Mouse (Mus musculus): Measurements from ENCODE around the gene Gm33543. TPM values are rescaled to one million over a fixed set of nuclear protein-coding genes. Genes with fewer than 3 reads are reported as not detected.
A peak's percentile ranks its signal among the peaks of the same experiment; 100 is the strongest.

The Gm33543 gene
- polyA plus RNA-seq, 1 experiment from 2014 or later, result 0.19 TPM

- Histone ChIP-seq H3K27me3 (ENCODE audit: insufficient read depth, low read length) (no peaks in the 10 kb centered on the region), H3K36me3 (ENCODE audit: insufficient read depth, low read length) (no peaks in the 10 kb centered on the region), H3K4me3 (ENCODE audit: low read length) (no peak overlapping the region), H3K9me3 (ENCODE audit: low read length) (no peaks in the 10 kb centered on the region), H3K27ac (ENCODE audit: low read length) (no peak overlapping the region), H3K9ac (replicated peaks; ENCODE audit: low read length) (no peak overlapping the region), H3K4me2 (replicated peaks; ENCODE audit: low read depth, low read length) (no peak overlapping the region), H3K4me1 (ENCODE audit: insufficient read depth, low read length) (peaks cover 6% of the 10 kb centered on the region; the same call in 1 of the 2 replicates)
- no peak for ATAC-seq (ENCODE audit: low FRiP score, low TSS enrichment)
- WGBS, result 81% methylated on average over 3 of the region's 3 CpGs
Measured at GRCm38 (mm10) chr10:95839803-95840202, 2.9 kb downstream of the Gm33543 start.

- no peak overlapping the region for H3K9ac ChIP-seq (replicated peaks; ENCODE audit: low read length)
- H3K27me3 ChIP-seq (ENCODE audit: insufficient read depth, low read length), result no peaks in the 10 kb centered on the region
- no peaks in the 10 kb centered on the region for H3K36me3 ChIP-seq (ENCODE audit: insufficient read depth, low read length)
- 88% methylated on average over 4 of the region's 4 CpGs for WGBS
- no peak overlapping the region for H3K27ac ChIP-seq (ENCODE audit: low read length)
- no peak overlapping the region for H3K4me2 ChIP-seq (replicated peaks; ENCODE audit: low read depth, low read length)
- H3K4me3 ChIP-seq (ENCODE audit: low read length), result no peak overlapping the region
- H3K4me1 ChIP-seq (ENCODE audit: insufficient read depth, low read length), result peaks cover 6% of the 10 kb centered on the region; the same call in 1 of the 2 replicates
- H3K9me3 ChIP-seq (ENCODE audit: low read length), result no peaks in the 10 kb centered on the region
- ATAC-seq (ENCODE audit: low FRiP score, low TSS enrichment), result no peak
Measured at GRCm38 (mm10) chr10:95839036-95839435, 3.7 kb downstream of the Gm33543 start.

GRCm38 (mm10) chr10:95836530-95837264 lies 6.0 kb downstream of the Gm33543 start:
- Histone ChIP-seq H3K36me3 (ENCODE audit: insufficient read depth, low read length) (no peaks in the 10 kb centered on the region), H3K27me3 (ENCODE audit: insufficient read depth, low read length) (no peaks in the 10 kb centered on the region), H3K9me3 (ENCODE audit: low read length) (no peaks in the 10 kb centered on the region), H3K4me2 (replicated peaks; ENCODE audit: low read depth, low read length) (no peak overlapping the region), H3K4me3 (ENCODE audit: low read length) (no peak overlapping the region), H3K4me1 (ENCODE audit: insufficient read depth, low read length) (no peaks in the 10 kb centered on the region), H3K27ac (ENCODE audit: low read length) (no peak overlapping the region), H3K9ac (replicated peaks; ENCODE audit: low read length) (no peak overlapping the region)
- 67% methylated on average over 9 of the region's 9 CpGs for WGBS
- no peak for ATAC-seq (ENCODE audit: low FRiP score, low TSS enrichment)

GRCm38 (mm10) chr10:95830891-95831290 lies 11.8 kb downstream of the Gm33543 start:
- no peaks in the 10 kb centered on the region for H3K36me3 ChIP-seq (ENCODE audit: insufficient read depth, low read length)
- H3K4me3 ChIP-seq (ENCODE audit: low read length), result no peak overlapping the region
- H3K27ac ChIP-seq (ENCODE audit: low read length), result no peak overlapping the region
- no peak overlapping the region for H3K4me2 ChIP-seq (replicated peaks; ENCODE audit: low read depth, low read length)
- WGBS, result 72% methylated on average over 5 of the region's 5 CpGs
- H3K9me3 ChIP-seq (ENCODE audit: low read length), result no peaks in the 10 kb centered on the region
- ATAC-seq (ENCODE audit: low FRiP score, low TSS enrichment), result no peak
- no peaks in the 10 kb centered on the region for H3K4me1 ChIP-seq (ENCODE audit: insufficient read depth, low read length)
- H3K27me3 ChIP-seq (ENCODE audit: insufficient read depth, low read length), result no peaks in the 10 kb centered on the region
- H3K9ac ChIP-seq (replicated peaks; ENCODE audit: low read length), result no peak overlapping the region

GRCm38 (mm10) chr10:95829471-95829870 lies 13.3 kb downstream of the Gm33543 start:
- Histone ChIP-seq H3K9me3 (ENCODE audit: low read length) (no peaks in the 10 kb centered on the region), H3K27me3 (ENCODE audit: insufficient read depth, low read length) (no peaks in the 10 kb centered on the region), H3K4me1 (ENCODE audit: insufficient read depth, low read length) (no peaks in the 10 kb centered on the region), H3K27ac (ENCODE audit: low read length) (no peak overlapping the region), H3K36me3 (ENCODE audit: insufficient read depth, low read length) (no peaks in the 10 kb centered on the region), H3K4me3 (ENCODE audit: low read length) (no peak overlapping the region), H3K9ac (replicated peaks; ENCODE audit: low read length) (no peak overlapping the region), H3K4me2 (replicated peaks; ENCODE audit: low read depth, low read length) (no peak overlapping the region)
- no peak for ATAC-seq (ENCODE audit: low FRiP score, low TSS enrichment)

- no peak for ATAC-seq (ENCODE audit: low FRiP score, low TSS enrichment)
- Histone ChIP-seq H3K27ac (ENCODE audit: low read length) (no peak overlapping the region), H3K9ac (replicated peaks; ENCODE audit: low read length) (no peak overlapping the region), H3K4me1 (ENCODE audit: insufficient read depth, low read length) (no peaks in the 10 kb centered on the region), H3K4me2 (replicated peaks; ENCODE audit: low read depth, low read length) (no peak overlapping the region), H3K27me3 (ENCODE audit: insufficient read depth, low read length) (no peaks in the 10 kb centered on the region), H3K9me3 (ENCODE audit: low read length) (no peaks in the 10 kb centered on the region), H3K36me3 (ENCODE audit: insufficient read depth, low read length) (no peaks in the 10 kb centered on the region), H3K4me3 (ENCODE audit: low read length) (no peak overlapping the region)
- 63% methylated on average over 5 of the region's 5 CpGs for WGBS
Measured at GRCm38 (mm10) chr10:95828374-95828773, 14.4 kb downstream of the Gm33543 start.

- no peaks in the 10 kb centered on the region for H3K27me3 ChIP-seq (ENCODE audit: insufficient read depth, low read length)
- H3K36me3 ChIP-seq (ENCODE audit: insufficient read depth, low read length), result no peaks in the 10 kb centered on the region
- H3K4me1 ChIP-seq (ENCODE audit: insufficient read depth, low read length), result no peaks in the 10 kb centered on the region
- ATAC-seq (ENCODE audit: low FRiP score, low TSS enrichment), result 0 out of 2 replicates have a peak, but pooled peaks have one; percentile 35
- no peak overlapping the region for H3K4me3 ChIP-seq (ENCODE audit: low read length)
- WGBS, result 21% methylated on average over 3 of the region's 3 CpGs
- no peak overlapping the region for H3K4me2 ChIP-seq (replicated peaks; ENCODE audit: low read depth, low read length)
- H3K9me3 ChIP-seq (ENCODE audit: low read length), result no peaks in the 10 kb centered on the region
- H3K27ac ChIP-seq (ENCODE audit: low read length), result no peak overlapping the region
- H3K9ac ChIP-seq (replicated peaks; ENCODE audit: low read length), result no peak overlapping the region
Measured at GRCm38 (mm10) chr10:95825651-95826050, 17.1 kb downstream of the Gm33543 start.

- Histone ChIP-seq H3K36me3 (ENCODE audit: insufficient read depth, low read length) (no peaks in the 10 kb centered on the region), H3K4me1 (ENCODE audit: insufficient read depth, low read length) (peaks cover 7% of the 10 kb centered on the region; the same call in 1 of the 2 replicates), H3K27ac (ENCODE audit: low read length) (no peak overlapping the region), H3K4me3 (ENCODE audit: low read length) (no peak overlapping the region), H3K27me3 (ENCODE audit: insufficient read depth, low read length) (no peaks in the 10 kb centered on the region), H3K4me2 (replicated peaks; ENCODE audit: low read depth, low read length) (no peak overlapping the region), H3K9me3 (ENCODE audit: low read length) (no peaks in the 10 kb centered on the region), H3K9ac (replicated peaks; ENCODE audit: low read length) (no peak overlapping the region)
- ATAC-seq (ENCODE audit: low FRiP score, low TSS enrichment), result no peak
- WGBS, result 92% methylated on average over 2 of the region's 2 CpGs
Measured at GRCm38 (mm10) chr10:95818506-95818905, 24.2 kb downstream of the Gm33543 start.

- no peaks in the 10 kb centered on the region for H3K27me3 ChIP-seq (ENCODE audit: insufficient read depth, low read length)
- H3K4me1 ChIP-seq (ENCODE audit: insufficient read depth, low read length), result peaks cover 7% of the 10 kb centered on the region; the same call in 1 of the 2 replicates
- no peak for ATAC-seq (ENCODE audit: low FRiP score, low TSS enrichment)
- H3K4me3 ChIP-seq (ENCODE audit: low read length), result no peak overlapping the region
- WGBS, result 11% methylated on average over 9 of the region's 9 CpGs
- H3K36me3 ChIP-seq (ENCODE audit: insufficient read depth, low read length), result no peaks in the 10 kb centered on the region
- no peak overlapping the region for H3K9ac ChIP-seq (replicated peaks; ENCODE audit: low read length)
- H3K9me3 ChIP-seq (ENCODE audit: low read length), result no peaks in the 10 kb centered on the region
- H3K4me2 ChIP-seq (replicated peaks; ENCODE audit: low read depth, low read length), result no peak overlapping the region
- H3K27ac ChIP-seq (ENCODE audit: low read length), result no peak overlapping the region
Measured at GRCm38 (mm10) chr10:95817419-95818161, 25.1 kb downstream of the Gm33543 start.

GRCm38 (mm10) chr10:95814351-95814750 lies 28.4 kb downstream of the Gm33543 start:
- 93% methylated on average over 6 of the region's 6 CpGs for WGBS
- no peak overlapping the region for H3K9ac ChIP-seq (replicated peaks; ENCODE audit: low read length)
- no peak for ATAC-seq (ENCODE audit: low FRiP score, low TSS enrichment)

More at GRCm38 (mm10) chr10:95814351-95814750, 28.4 kb downstream of the Gm33543 start:
- Histone ChIP-seq H3K4me1 (ENCODE audit: insufficient read depth, low read length) (peaks cover 7% of the 10 kb centered on the region; the same call in 1 of the 2 replicates), H3K4me2 (replicated peaks; ENCODE audit: low read depth, low read length) (no peak overlapping the region), H3K36me3 (ENCODE audit: insufficient read depth, low read length) (no peaks in the 10 kb centered on the region), H3K9me3 (ENCODE audit: low read length) (no peaks in the 10 kb centered on the region), H3K4me3 (ENCODE audit: low read length) (no peak overlapping the region), H3K27me3 (ENCODE audit: insufficient read depth, low read length) (no peaks in the 10 kb centered on the region), H3K27ac (ENCODE audit: low read length) (no peak overlapping the region)

Measured in kidney, embryonic 16.5 days (tissue).